Mouse (Mus musculus) right cerebral cortex, postnatal 10 days (tissue): Measurements from ENCODE around the gene Jmjd8.
"Not testable (repeated sequence)": the region's sequence is repeated elsewhere in the genome, so short reads cannot be mapped to it uniquely, and the experiment has no call there.

Experiments
- DNase-seq, 2 experiments: peaks; one replicate each; pipeline ENCODE4 v3.0.0; 2021; ENCODE audit warnings: low spot score in 2 of 2

Jmjd8 gene

GRCm38 (mm10) chr17:25860832-25861703 is 32.4 kb downstream of the Jmjd8 start, which contains the start of gene Wdr90:
Wdr90 (minus strand) TSS chr17:25861501.
- DNase-seq = peak; percentile 95 to 96

GRCm38 (mm10) chr17:25861704-25862612 is 33.3 kb downstream of the Jmjd8 start:
- DNase-seq = no peak

- DNase-seq = no peak
Observed at GRCm38 (mm10) chr17:25863681-25864080, 35.0 kb downstream of the Jmjd8 start.

GRCm38 (mm10) chr17:25864311-25864710 is 35.6 kb downstream of the Jmjd8 start:
- no peak for DNase-seq

GRCm38 (mm10) chr17:25865288-25865687 is 36.6 kb downstream of the Jmjd8 start:
- peak in 1 of 2 experiments; percentile 33 for DNase-seq

- no peak for DNase-seq
Observed at GRCm38 (mm10) chr17:25866172-25866571, 37.5 kb downstream of the Jmjd8 start.

GRCm38 (mm10) chr17:25867509-25867835 is 38.8 kb downstream of the Jmjd8 start:
- DNase-seq = no peak

GRCm38 (mm10) chr17:25867836-25868600 is 39.4 kb downstream of the Jmjd8 start:
- DNase-seq = peak in 1 of 2 experiments; percentile 67

- DNase-seq = peak; percentile 87 to 88
Observed at GRCm38 (mm10) chr17:25868601-25869191, 40.0 kb downstream of the Jmjd8 start, which contains the start of gene Mcrip2. Mcrip2 (minus strand) TSS chr17:25868764.

- DNase-seq = no peak
Observed at GRCm38 (mm10) chr17:25869498-25869897, 40.8 kb downstream of the Jmjd8 start.

GRCm38 (mm10) chr17:25869954-25870353 is 41.3 kb downstream of the Jmjd8 start:
- no peak for DNase-seq

- not testable (repeated sequence) for DNase-seq
Observed at GRCm38 (mm10) chr17:25871566-25871965, 42.9 kb downstream of the Jmjd8 start.

- DNase-seq = no peak
Observed at GRCm38 (mm10) chr17:25872676-25873075, 44.0 kb downstream of the Jmjd8 start.

- DNase-seq = no peak
Observed at GRCm38 (mm10) chr17:25873405-25874147, 44.9 kb downstream of the Jmjd8 start.

GRCm38 (mm10) chr17:25874148-25874720 is 45.6 kb downstream of the Jmjd8 start:
- DNase-seq = no peak

- DNase-seq = peak; percentile 95 to 96
Observed at GRCm38 (mm10) chr17:25874721-25875170, 46.1 kb downstream of the Jmjd8 start, which contains the start of gene Mettl26. Mettl26 (plus strand) TSS chr17:25875074.

- DNase-seq = peak; percentile 94
Observed at GRCm38 (mm10) chr17:25875171-25876136, 46.8 kb downstream of the Jmjd8 start.

- DNase-seq = no peak
Observed at GRCm38 (mm10) chr17:25876347-25876915, 47.8 kb downstream of the Jmjd8 start.
